Mouse (Mus musculus) CH12F3 (cell line): ENCODE measurements around the gene Nudt7.

Experiments
- in situ Hi-C: fragments of 300-500 bp; cut with MboI; formaldehyde crosslinking; loops from 2 replicates; pipeline ENCODE4 v1.14.3; 2020; ENCODE audit warnings: low sequenced_read_pairs

The Nudt7 gene

GRCm38 (mm10) chr8:114142199-114142598, 8.8 kb downstream of the Nudt7 start:
- in situ Hi-C loops: no loop called here

- in situ Hi-C loops: no loop called here
Measured at GRCm38 (mm10) chr8:114143645-114144290, 10.4 kb downstream of the Nudt7 start.

GRCm38 (mm10) chr8:114153311-114154045, 20.1 kb downstream of the Nudt7 start:
- in situ Hi-C loops: no loop called here

- in situ Hi-C loops: no loop called here
Measured at GRCm38 (mm10) chr8:114158586-114158985, 25.2 kb downstream of the Nudt7 start.

GRCm38 (mm10) chr8:114159666-114160065, 26.3 kb downstream of the Nudt7 start:
- in situ Hi-C loops: no loop called here

- in situ Hi-C loops: no loop called here
Measured at GRCm38 (mm10) chr8:114163871-114164270, 30.5 kb downstream of the Nudt7 start.

- in situ Hi-C loops: no loop called here
Measured at GRCm38 (mm10) chr8:114164444-114165096, 31.2 kb downstream of the Nudt7 start.

GRCm38 (mm10) chr8:114165741-114166140, 32.4 kb downstream of the Nudt7 start:
- in situ Hi-C loops: no loop called here

GRCm38 (mm10) chr8:114176721-114177120, 43.4 kb downstream of the Nudt7 start:
- in situ Hi-C loops: no loop called here

GRCm38 (mm10) chr8:114193334-114193733, 60.0 kb downstream of the Nudt7 start:
- in situ Hi-C loops: no loop called here

- in situ Hi-C loops: no loop called here
Measured at GRCm38 (mm10) chr8:114198990-114199389, 65.6 kb downstream of the Nudt7 start.
